ENCODE assay signal across 19 mouse cellular contexts in genomic region chr8:119531973-119532372, GRCm38 (mm10). TPM values are rescaled to one million over a fixed set of nuclear protein-coding genes. Genes with fewer than 3 reads are reported as not detected.
DNase-seq lines count a peak whose midpoint lies in the region; ATAC-seq and TF ChIP-seq lines count a peak whose summit lies in the region.
"Had no signal": no experiment of that assay in that cellular context is flagged by ENCODE, and none has a peak within 500 bp of the region (broad histone marks: within the 10 kb centered on the region; RNA-seq: fewer than 3 reads in every experiment).

No protein-coding gene starts in this region.

- no peak for TF ChIP-seq CTCF in heart, postnatal 0 days (IDR thresholded peaks at IDR 0.05; ENCODE audit: low read depth)

- H3K9me3 ChIP-seq in heart, postnatal 0 days (replicated peaks; ENCODE audit: control insufficient read depth, low read length) = no peaks in the 10 kb centered on the region
- H3K9me3 ChIP-seq in forebrain, embryonic 12.5 days = no peaks in the 10 kb centered on the region
- H3K9me3 ChIP-seq in hindbrain, embryonic 16.5 days (ENCODE audit: control insufficient read depth, low read length) = no peaks in the 10 kb centered on the region
- H3K9me3 ChIP-seq: G1E; hindbrain, embryonic 13.5 days; kidney, embryonic 15.5 days; limb, embryonic 15.5 days had no signal

- H3K36me3 ChIP-seq in heart, postnatal 0 days (replicated peaks; ENCODE audit: control insufficient read depth, insufficient read depth, low read length) = peaks cover 98% of the 10 kb centered on the region
- peaks cover 99% of the 10 kb centered on the region for H3K36me3 ChIP-seq in forebrain, embryonic 12.5 days (replicated peaks)
- H3K36me3 ChIP-seq in hindbrain, embryonic 16.5 days (ENCODE audit: control insufficient read depth, insufficient read depth, low read length) = peaks cover 55% of the 10 kb centered on the region

- H3K27ac ChIP-seq in heart, postnatal 0 days (ENCODE audit: low read depth) = no peak overlapping the region; the same call in 1 of the 2 replicates
- H3K27ac ChIP-seq in forebrain, embryonic 12.5 days = no peak overlapping the region
- H3K27ac ChIP-seq in hindbrain, embryonic 16.5 days (ENCODE audit: low read depth, low read length) = no peak overlapping the region
- H3K27ac ChIP-seq: hindbrain, embryonic 13.5 days; kidney, embryonic 15.5 days; limb, embryonic 15.5 days; stomach, postnatal 0 days had no signal

- ATAC-seq in heart, postnatal 0 days (ENCODE audit: insufficient read depth, low read depth) = peak; percentile 41; the same call in 1 of the 2 replicates
- ATAC-seq in forebrain, embryonic 12.5 days (ENCODE audit: low FRiP score) = no peak
- ATAC-seq in hindbrain, embryonic 16.5 days = no peak

- 45% methylated on average over 9 of the region's 9 CpGs for WGBS in heart, postnatal 0 days
- 90% methylated on average over 9 of the region's 9 CpGs for WGBS in forebrain, embryonic 12.5 days
- 86% methylated on average over 9 of the region's 9 CpGs for WGBS in hindbrain, embryonic 16.5 days

- no peak overlapping the region for H3K4me2 ChIP-seq in heart, postnatal 0 days (ENCODE audit: low read depth, low read length)
- no peak overlapping the region for H3K4me2 ChIP-seq in forebrain, embryonic 12.5 days
- H3K4me2 ChIP-seq in hindbrain, embryonic 16.5 days (ENCODE audit: low read length) = no peak overlapping the region
- H3K4me2 ChIP-seq: hindbrain, embryonic 13.5 days; kidney, embryonic 15.5 days; limb, embryonic 15.5 days had no signal

- H3K27me3 ChIP-seq in heart, postnatal 0 days (ENCODE audit: control insufficient read depth, insufficient read depth, low read length) = no peaks in the 10 kb centered on the region
- H3K27me3 ChIP-seq in forebrain, embryonic 12.5 days = no peaks in the 10 kb centered on the region
- H3K27me3 ChIP-seq in hindbrain, embryonic 16.5 days (replicated peaks; ENCODE audit: control insufficient read depth, insufficient read depth, low read length) = no peaks in the 10 kb centered on the region
- H3K27me3 ChIP-seq: hindbrain, embryonic 13.5 days; kidney, embryonic 15.5 days; limb, embryonic 15.5 days had no signal

- DNase-seq in heart, postnatal 0 days (ENCODE audit: low spot score) = no peak
- no peak for DNase-seq in heart, adult 11 months
- peak; percentile 17 to 35 for DNase-seq in frontal cortex, postnatal 25 days (ENCODE audit: low spot score in 2 of 2)
- DNase-seq in layer of hippocampus, postnatal 25 days (ENCODE audit: extremely low spot score in 1 of 2, low spot score in 1 of 2) = peak; percentile 16 to 25
- DNase-seq in right cerebral cortex, postnatal 10 days (ENCODE audit: low spot score in 2 of 2) = peak; percentile 72 to 84
- no peak for DNase-seq in MN1 (ENCODE audit: low spot score)
- DNase-seq: cerebellum, adult 2 months; lung, adult 2 months had no signal

- TF ChIP-seq EP300 in heart, postnatal 0 days (IDR thresholded peaks at IDR 0.05; ENCODE audit: low read depth) = no peak

- H3K9ac ChIP-seq in heart, postnatal 0 days (replicated peaks; ENCODE audit: low read depth, low read length) = no peak overlapping the region
- no peak overlapping the region for H3K9ac ChIP-seq in forebrain, embryonic 12.5 days
- H3K9ac ChIP-seq in hindbrain, embryonic 16.5 days (ENCODE audit: low read depth, low read length) = no peak overlapping the region
- H3K9ac ChIP-seq: hindbrain, embryonic 13.5 days; kidney, embryonic 15.5 days; limb, embryonic 15.5 days had no signal

- H3K4me1 ChIP-seq in heart, postnatal 0 days (ENCODE audit: control insufficient read depth, insufficient read depth) = no peaks in the 10 kb centered on the region
- peaks cover 7% of the 10 kb centered on the region; the same call in 1 of the 2 replicates for H3K4me1 ChIP-seq in forebrain, embryonic 12.5 days
- no peaks in the 10 kb centered on the region for H3K4me1 ChIP-seq in hindbrain, embryonic 16.5 days (ENCODE audit: control insufficient read depth, insufficient read depth, low read depth, low read length)
- H3K4me1 ChIP-seq: hindbrain, embryonic 13.5 days; kidney, embryonic 15.5 days; limb, embryonic 15.5 days had no signal

- H3K4me3 ChIP-seq in heart, postnatal 0 days (ENCODE audit: low read depth, low read length) = no peak overlapping the region
- H3K4me3 ChIP-seq in forebrain, embryonic 12.5 days (replicated peaks) = no peak overlapping the region
- H3K4me3 ChIP-seq in hindbrain, embryonic 16.5 days (ENCODE audit: low read length) = no peak overlapping the region
- H3K4me3 ChIP-seq: erythroblast, embryonic 14.5 days; hindbrain, embryonic 13.5 days; kidney, embryonic 15.5 days; limb, embryonic 15.5 days had no signal

RNA-seq across cellular contexts. Expression of gene Mbtps1, which starts 26.6 kb away (rescaled TPM):
- 62.1 and 68.7 TPM in 2 replicates for total RNA-seq in heart, postnatal 0 days (2014; rRNA removed; ENCODE audit: low replicate concordance)
- polyA plus RNA-seq in heart, postnatal 0 days (2015; fragmentation: Nextera tagmentation; extraction: Ambion mirVana) = 36.9 and 37.1 TPM in 2 replicates
- 10 to 100 TPM; 69.2 to 78.8 TPM for total RNA-seq in layer of hippocampus, postnatal 25 days (2021)
- 89.7 and 92.4 TPM in 2 replicates for polyA plus RNA-seq in forebrain, embryonic 12.5 days (2016; fragmentation: Nextera tagmentation; extraction: Ambion mirVana)
- polyA plus RNA-seq in hindbrain, embryonic 16.5 days (2015; fragmentation: Nextera tagmentation; extraction: Ambion mirVana) = 46.3 and 55.0 TPM in 2 replicates

RNA-seq across cellular contexts. Expression of gene Slc38a8, which starts 30.5 kb away (rescaled TPM):
- not detected in 2 replicates for total RNA-seq in heart, postnatal 0 days (2014; rRNA removed; ENCODE audit: low replicate concordance)
- polyA plus RNA-seq in heart, postnatal 0 days (2015; fragmentation: Nextera tagmentation; extraction: Ambion mirVana) = not detected in 2 replicates
- under 1 TPM; 0.23 to 0.44 TPM for total RNA-seq in layer of hippocampus, postnatal 25 days (2021)
- 0.20 TPM in 1 of 2 replicates, not detected in the other for polyA plus RNA-seq in forebrain, embryonic 12.5 days (2016; fragmentation: Nextera tagmentation; extraction: Ambion mirVana)
- polyA plus RNA-seq in hindbrain, embryonic 16.5 days (2015; fragmentation: Nextera tagmentation; extraction: Ambion mirVana) = 0.11 TPM in 1 of 2 replicates, not detected in the other
- total RNA-seq: gastrocnemius, adult 18-20 months; neutrophil, adult 5-6 weeks had no signal
- polyA plus RNA-seq: C2C12; erythroblast, embryonic 14.5 days; G1E; hindbrain, embryonic 13.5 days; kidney, embryonic 15.5 days; limb, embryonic 15.5 days; stomach, postnatal 0 days had no signal

RNA-seq across cellular contexts. Expression of gene Hsdl1, which starts 43.0 kb away (rescaled TPM):
- total RNA-seq in heart, postnatal 0 days (2014; rRNA removed; ENCODE audit: low replicate concordance) = 25.0 and 36.3 TPM in 2 replicates
- 20.6 and 21.2 TPM in 2 replicates for polyA plus RNA-seq in heart, postnatal 0 days (2015; fragmentation: Nextera tagmentation; extraction: Ambion mirVana)
- total RNA-seq in layer of hippocampus, postnatal 25 days (2021) = 10 to 100 TPM; 42.8 to 46.7 TPM
- polyA plus RNA-seq in forebrain, embryonic 12.5 days (2016; fragmentation: Nextera tagmentation; extraction: Ambion mirVana) = 97.2 and 102 TPM in 2 replicates
- polyA plus RNA-seq in hindbrain, embryonic 16.5 days (2015; fragmentation: Nextera tagmentation; extraction: Ambion mirVana) = 161 and 169 TPM in 2 replicates

RNA-seq across cellular contexts. Expression of gene Dnaaf1, which starts 43.1 kb away (rescaled TPM):
- not detected in 2 replicates for total RNA-seq in heart, postnatal 0 days (2014; rRNA removed; ENCODE audit: low replicate concordance)
- 0.07 and 0.41 TPM in 2 replicates for polyA plus RNA-seq in heart, postnatal 0 days (2015; fragmentation: Nextera tagmentation; extraction: Ambion mirVana)
- under 1 TPM; 0.12 to 0.22 TPM for total RNA-seq in layer of hippocampus, postnatal 25 days (2021)
- 0.21 and 0.26 TPM in 2 replicates for polyA plus RNA-seq in forebrain, embryonic 12.5 days (2016; fragmentation: Nextera tagmentation; extraction: Ambion mirVana)
- 0.61 and 0.69 TPM in 2 replicates for polyA plus RNA-seq in hindbrain, embryonic 16.5 days (2015; fragmentation: Nextera tagmentation; extraction: Ambion mirVana)
- total RNA-seq: gastrocnemius, adult 18-20 months; neutrophil, adult 5-6 weeks had no signal
- polyA plus RNA-seq: erythroblast, embryonic 14.5 days had no signal

Comparison
In these comparisons a context has a peak if more than half of its experiments do, and no peak if none do; other contexts are left out.
1. DNase-seq: peak in frontal cortex, postnatal 25 days (2 of 2), layer of hippocampus, postnatal 25 days (2 of 2) and right cerebral cortex, postnatal 10 days (2 of 2); none in heart, postnatal 0 days (single experiment), heart, adult 11 months (single experiment) and MN1 (single experiment).